Mouse (Mus musculus) brown adipose tissue, adult 24 weeks (tissue): ENCODE results near the gene Vmn1r64. TPM values are rescaled to one million over a fixed set of nuclear protein-coding genes. Genes with fewer than 3 reads are reported as not detected.
"Not testable (repeated sequence)": the region's sequence is repeated elsewhere in the genome, so short reads cannot be mapped to it uniquely, and the experiment has no call there.

Experiments used
- H3K27ac ChIP-seq: fragments of 200-500 bp; replicated peaks from 2 replicates; pipeline ENCODE4 v1.5.1; 2012; ENCODE audit warnings: low read depth, mild to moderate bottlenecking, low read length
- H3K4me1 ChIP-seq: fragments of 200-500 bp; 2 replicates; pipeline ENCODE4 v1.6.1; 2012; ENCODE audit warnings: low read length, mixed read lengths; ENCODE audit not compliant: control insufficient read depth, insufficient read depth, insufficient read length
- H3K4me3 ChIP-seq: fragments of 200-500 bp; 2 replicates; pipeline ENCODE4 v1.5.1; 2012; ENCODE audit warnings: low read depth, mild to moderate bottlenecking, low read length, moderate library complexity; ENCODE audit not compliant: insufficient read depth
- polyA plus RNA-seq: library from polyadenylated mRNA; stranded (reverse); fragments of >200 nt; gene quantifications from 2 replicates; pipeline ENCODE4 v1.2.4, GENCODE M21; 2012; ENCODE audit not compliant: missing spikeins, insufficient read depth, insufficient read length

Gene Vmn1r64
- not detected in 2 replicates for polyA plus RNA-seq

DNA sequence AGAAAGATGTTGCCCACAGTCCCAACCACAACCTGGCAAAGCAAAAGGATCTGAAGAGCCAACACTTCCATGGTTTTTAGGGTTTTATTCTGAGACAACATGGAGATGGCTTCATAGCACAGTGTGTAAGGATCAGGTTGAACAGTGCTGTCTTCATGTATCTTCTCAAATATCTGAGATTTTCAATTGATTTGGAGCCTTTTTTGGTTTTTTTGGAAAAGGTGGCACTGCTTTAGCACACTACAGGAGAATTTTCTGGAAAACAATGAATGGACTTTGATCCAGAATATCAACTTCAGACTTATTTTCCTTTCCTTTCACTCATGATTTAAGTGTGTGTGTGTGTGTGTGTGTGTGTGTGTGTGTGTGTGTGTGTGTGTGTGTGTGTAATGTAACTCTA lies at the start of gene Vmn1r64:
Vmn1r64 (minus strand) TSS at position 101 of the 400 bp plus-strand sequence.
- no peak within 1 kb of the TSS for H3K4me3 ChIP-seq

DNA sequence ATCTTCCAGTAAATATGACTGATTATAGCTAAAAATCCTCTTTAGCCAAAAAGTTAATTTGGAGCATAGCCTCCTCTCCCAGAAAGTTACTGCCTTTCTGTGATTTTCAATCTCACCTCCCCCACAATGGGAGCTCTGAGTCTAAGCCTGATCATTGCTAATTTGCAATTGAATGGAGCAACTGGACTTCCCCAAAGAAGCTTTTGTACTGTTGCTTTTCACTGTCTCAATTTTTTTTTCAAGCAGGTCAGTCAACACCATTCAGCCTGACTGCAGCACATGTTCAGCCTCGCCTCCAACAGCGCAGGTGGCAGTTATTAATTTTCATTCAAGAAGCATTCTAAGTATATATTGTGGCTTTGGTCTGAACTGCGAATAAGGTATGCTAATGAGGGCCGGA lies 14.9 kb upstream of the Vmn1r64 start:
- Histone ChIP-seq H3K27ac (no peak overlapping the region), H3K4me1 (no peaks in the 10 kb centered on the region), H3K4me3 (no peak overlapping the region)

More for the DNA sequence above, at the start of gene Vmn1r64:
- no peak within 1 kb of the TSS for H3K27ac ChIP-seq
- no peaks in the 10 kb centered on the region for H3K4me1 ChIP-seq

DNA sequence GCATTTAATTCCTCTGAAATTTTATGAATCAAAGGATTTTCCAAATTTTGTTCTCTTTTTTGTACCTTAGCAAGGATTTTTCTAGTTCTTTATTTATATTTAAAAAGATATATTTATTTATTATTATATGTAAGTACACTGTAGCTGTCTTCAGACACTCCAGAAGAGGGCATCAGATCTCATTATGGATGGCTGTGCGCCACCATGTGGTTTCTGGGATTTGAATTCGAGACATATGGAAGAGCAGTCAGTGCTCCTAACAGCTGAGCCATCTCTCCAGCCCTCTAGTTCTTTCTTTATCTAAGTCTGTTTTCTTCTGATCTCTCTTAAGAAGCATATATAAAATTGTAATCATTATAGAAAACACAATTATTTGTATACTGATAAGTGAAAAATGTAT lies 12.9 kb upstream of the Vmn1r64 start:
- H3K4me1 ChIP-seq, H3K27ac ChIP-seq, H3K4me3 ChIP-seq: not testable (repeated sequence)

Other genes with a start within 250 kb of the Vmn1r64 start
- not detected in 2 replicates for gene Vmn1r62, start 210.9 kb downstream of the Vmn1r64 start, polyA plus RNA-seq
- gene Vmn1r63, start 79.1 kb downstream of the Vmn1r64 start, polyA plus RNA-seq, result not detected in 2 replicates
- not detected in 2 replicates for gene Vmn1r65, start 126.5 kb upstream of the Vmn1r64 start, polyA plus RNA-seq
- not detected in 2 replicates for gene Nlrp4c, start 160.6 kb upstream of the Vmn1r64 start, polyA plus RNA-seq